9 mouse cellular contexts compared by ENCODE assay signal in genomic region chr10:105489970-105490735, GRCm38 (mm10).
DNase-seq lines count a peak whose midpoint lies in the region; ATAC-seq lines count a peak whose summit lies in the region.
"Had no signal": no experiment of that assay in that cellular context is flagged by ENCODE, and none has a peak within 500 bp of the region (broad histone marks: within the 10 kb centered on the region; RNA-seq: fewer than 3 reads in every experiment).

No protein-coding gene starts in this region.

- 0 out of 2 replicates have a peak, but pooled peaks cover 5% of the 10 kb centered on the region for H3K4me1 ChIP-seq in embryonic facial prominence, embryonic 15.5 days
- peaks cover 20% of the 10 kb centered on the region; the same call in 1 of the 2 replicates for H3K4me1 ChIP-seq in kidney, embryonic 14.5 days (ENCODE audit: control insufficient read depth, insufficient read depth, low read length)
- peaks cover 2% of the 10 kb centered on the region; the same call in 1 of the 2 replicates for H3K4me1 ChIP-seq in neural tube, embryonic 14.5 days (ENCODE audit: control insufficient read depth, insufficient read depth, low read length)
- H3K4me1 ChIP-seq in liver, embryonic 12.5 days = no peaks in the 10 kb centered on the region; the same call in 1 of the 2 replicates
- H3K4me1 ChIP-seq: liver, embryonic 13.5 days had no signal

- no peak for ATAC-seq in embryonic facial prominence, embryonic 15.5 days (ENCODE audit: insufficient number of reproducible peaks, low FRiP score, low TSS enrichment, low read depth)
- peak; percentile 84 for ATAC-seq in kidney, embryonic 14.5 days (ENCODE audit: low FRiP score, low TSS enrichment)
- peak; percentile 64; the same call in 1 of the 2 replicates for ATAC-seq in neural tube, embryonic 14.5 days (ENCODE audit: low read depth)
- ATAC-seq in liver, embryonic 12.5 days = no peak

- H3K4me3 ChIP-seq in embryonic facial prominence, embryonic 15.5 days (replicated peaks) = 0 out of 2 replicates have a peak overlapping the region, but pooled peaks have one; percentile 15
- H3K4me3 ChIP-seq in kidney, embryonic 14.5 days (ENCODE audit: low read length) = no peak overlapping the region
- H3K4me3 ChIP-seq in neural tube, embryonic 14.5 days (ENCODE audit: low read depth, low read length) = no peak overlapping the region
- H3K4me3 ChIP-seq in liver, embryonic 12.5 days = no peak overlapping the region
- H3K4me3 ChIP-seq: liver, embryonic 13.5 days had no signal

- H3K27me3 ChIP-seq in embryonic facial prominence, embryonic 15.5 days = no peaks in the 10 kb centered on the region
- no peaks in the 10 kb centered on the region for H3K27me3 ChIP-seq in kidney, embryonic 14.5 days (ENCODE audit: control insufficient read depth, insufficient read depth, low read length)
- H3K27me3 ChIP-seq in neural tube, embryonic 14.5 days (ENCODE audit: control insufficient read depth, insufficient read depth, low read length) = no peaks in the 10 kb centered on the region
- no peaks in the 10 kb centered on the region for H3K27me3 ChIP-seq in liver, embryonic 12.5 days (replicated peaks)
- H3K27me3 ChIP-seq: liver, embryonic 13.5 days had no signal

- no peak overlapping the region for H3K9ac ChIP-seq in embryonic facial prominence, embryonic 15.5 days
- no peak overlapping the region for H3K9ac ChIP-seq in kidney, embryonic 14.5 days (ENCODE audit: low read depth, low read length)
- no peak overlapping the region for H3K9ac ChIP-seq in neural tube, embryonic 14.5 days (replicated peaks; ENCODE audit: low read depth, low read length)
- no peak overlapping the region for H3K9ac ChIP-seq in liver, embryonic 12.5 days
- H3K9ac ChIP-seq: liver, embryonic 13.5 days had no signal

- WGBS in embryonic facial prominence, embryonic 15.5 days = 39% methylated on average over 14 of the region's 14 CpGs
- 55% methylated on average over 14 of the region's 14 CpGs for WGBS in kidney, embryonic 14.5 days
- 38% methylated on average over 14 of the region's 14 CpGs for WGBS in neural tube, embryonic 14.5 days
- WGBS in liver, embryonic 12.5 days (ENCODE audit: insufficient replicate concordance) = 86% methylated on average over 14 of the region's 14 CpGs

- intact Hi-C loops in left cerebral cortex, postnatal 10 days (cut with DNase I) = no loop called here

- H3K36me3 ChIP-seq in embryonic facial prominence, embryonic 15.5 days = no peaks in the 10 kb centered on the region
- H3K36me3 ChIP-seq in kidney, embryonic 14.5 days (ENCODE audit: control insufficient read depth, insufficient read depth, low read length) = no peaks in the 10 kb centered on the region
- no peaks in the 10 kb centered on the region for H3K36me3 ChIP-seq in neural tube, embryonic 14.5 days (ENCODE audit: control insufficient read depth, insufficient read depth, low read length)
- H3K36me3 ChIP-seq in liver, embryonic 12.5 days = no peaks in the 10 kb centered on the region
- H3K36me3 ChIP-seq: liver, embryonic 13.5 days had no signal

- peak; percentile 10 for DNase-seq in left cerebral cortex, adult 11 months (ENCODE audit: low spot score)
- DNase-seq in left cerebral cortex, postnatal 10 days (ENCODE audit: extremely low spot score in 1 of 2, low spot score in 2 of 2) = no peak
- DNase-seq in spleen, adult 12 weeks (ENCODE audit: low spot score) = no peak
- no peak for DNase-seq in urinary bladder, postnatal 25 days (ENCODE audit: low spot score)
- DNase-seq: liver, embryonic 13.5 days had no signal

- peak overlapping the region; percentile 30; the same call in 1 of the 2 replicates for H3K27ac ChIP-seq in embryonic facial prominence, embryonic 15.5 days (replicated peaks)
- H3K27ac ChIP-seq in kidney, embryonic 14.5 days (ENCODE audit: low read depth, low read length) = no peak overlapping the region
- H3K27ac ChIP-seq in neural tube, embryonic 14.5 days (ENCODE audit: low read depth, low read length) = 0 out of 2 replicates have a peak overlapping the region, but pooled peaks have one; percentile 16
- H3K27ac ChIP-seq in liver, embryonic 12.5 days = no peak overlapping the region
- H3K27ac ChIP-seq: liver, embryonic 13.5 days had no signal

- H3K4me2 ChIP-seq in embryonic facial prominence, embryonic 15.5 days (replicated peaks) = peak overlapping the region; percentile 12; the same call in 1 of the 2 replicates
- H3K4me2 ChIP-seq in kidney, embryonic 14.5 days (replicated peaks; ENCODE audit: low read depth, low read length) = no peak overlapping the region
- H3K4me2 ChIP-seq in neural tube, embryonic 14.5 days (ENCODE audit: low read depth, low read length) = no peak overlapping the region; the same call in 1 of the 2 replicates
- H3K4me2 ChIP-seq in liver, embryonic 12.5 days = no peak overlapping the region
- H3K4me2 ChIP-seq: liver, embryonic 13.5 days had no signal

- H3K9me3 ChIP-seq in embryonic facial prominence, embryonic 15.5 days (replicated peaks) = no peaks in the 10 kb centered on the region
- no peaks in the 10 kb centered on the region for H3K9me3 ChIP-seq in kidney, embryonic 14.5 days (ENCODE audit: control insufficient read depth, low read length)
- H3K9me3 ChIP-seq in neural tube, embryonic 14.5 days (ENCODE audit: control insufficient read depth, low read length) = no peaks in the 10 kb centered on the region
- H3K9me3 ChIP-seq in liver, embryonic 12.5 days (replicated peaks) = no peaks in the 10 kb centered on the region
- H3K9me3 ChIP-seq: liver, embryonic 13.5 days had no signal

Comparison
In these comparisons a context has a peak if more than half of its experiments do, and no peak if none do; other contexts are left out.
1. ATAC-seq: peak in kidney, embryonic 14.5 days (single experiment) and neural tube, embryonic 14.5 days (single experiment); none in embryonic facial prominence, embryonic 15.5 days (single experiment) and liver, embryonic 12.5 days (single experiment).
2. H3K27ac ChIP-seq: peak in embryonic facial prominence, embryonic 15.5 days (single experiment) and neural tube, embryonic 14.5 days (single experiment); none in kidney, embryonic 14.5 days (single experiment) and liver, embryonic 12.5 days (single experiment).